Mouse (Mus musculus): Measurements from ENCODE around the gene Ier2. TPM values are rescaled to one million over a fixed set of nuclear protein-coding genes. Genes with fewer than 3 reads are reported as not detected.

The Ier2 gene
- polyA plus RNA-seq, 1 experiment from 2014 or later: 75.5 TPM

GRCm38 (mm10) chr8:84705960-84706359 lies 43.3 kb upstream of the Ier2 start:
- Histone ChIP-seq H3K4me3 (ENCODE audit: low read depth, low read length) (peak overlapping the region; percentile 13; the same call in 1 of the 2 replicates), H3K4me1 (replicated peaks; ENCODE audit: control insufficient read depth, insufficient read depth, low read length) (peaks cover 23% of the 10 kb centered on the region), H3K4me2 (ENCODE audit: low read length) (peak overlapping the region; percentile 26; the same call in 1 of the 2 replicates), H3K9ac (ENCODE audit: low read length) (no peak overlapping the region), H3K36me3 (ENCODE audit: control insufficient read depth, insufficient read depth, low read length) (no peaks in the 10 kb centered on the region), H3K9me3 (ENCODE audit: control insufficient read depth, low read length) (no peaks in the 10 kb centered on the region), H3K27ac (ENCODE audit: low read depth) (no peak overlapping the region), H3K27me3 (replicated peaks; ENCODE audit: control insufficient read depth, insufficient read depth, low read length) (peaks cover 81% of the 10 kb centered on the region)
- 3% methylated on average over 12 of the region's 12 CpGs for WGBS
- ATAC-seq (replicated peaks; ENCODE audit: low FRiP score, low TSS enrichment, low read depth) (no peak), DNase-seq (ENCODE audit: low spot score) (no peak)

- no peak for DNase-seq (ENCODE audit: low spot score)
- H3K4me1 ChIP-seq (replicated peaks; ENCODE audit: control insufficient read depth, insufficient read depth, low read length): peaks cover 23% of the 10 kb centered on the region
These were observed 42.5 kb upstream of the Ier2 start for GRCm38 (mm10) chr8:84704867-84705831.

GRCm38 (mm10) chr8:84704356-84704755 lies 41.7 kb upstream of the Ier2 start:
- DNase-seq (ENCODE audit: low spot score) (peak; percentile 87), ATAC-seq (replicated peaks; ENCODE audit: low FRiP score, low TSS enrichment, low read depth) (no peak)
- Histone ChIP-seq H3K9me3 (ENCODE audit: control insufficient read depth, low read length) (no peaks in the 10 kb centered on the region), H3K4me1 (replicated peaks; ENCODE audit: control insufficient read depth, insufficient read depth, low read length) (peaks cover 23% of the 10 kb centered on the region), H3K27ac (ENCODE audit: low read depth) (no peak overlapping the region), H3K27me3 (replicated peaks; ENCODE audit: control insufficient read depth, insufficient read depth, low read length) (peaks cover 80% of the 10 kb centered on the region), H3K4me2 (ENCODE audit: low read length) (peak overlapping the region; percentile 37), H3K4me3 (ENCODE audit: low read depth, low read length) (peak overlapping the region; percentile 16; the same call in 1 of the 2 replicates), H3K36me3 (ENCODE audit: control insufficient read depth, insufficient read depth, low read length) (peaks cover 2% of the 10 kb centered on the region), H3K9ac (ENCODE audit: low read length) (no peak overlapping the region)
- WGBS: 4% methylated on average over 16 of the region's 16 CpGs

More at GRCm38 (mm10) chr8:84704867-84705831, 42.5 kb upstream of the Ier2 start:
- Histone ChIP-seq H3K27ac (ENCODE audit: low read depth) (no peak overlapping the region), H3K9ac (ENCODE audit: low read length) (no peak overlapping the region), H3K4me2 (ENCODE audit: low read length) (peak overlapping the region; percentile 26), H3K27me3 (replicated peaks; ENCODE audit: control insufficient read depth, insufficient read depth, low read length) (peaks cover 80% of the 10 kb centered on the region), H3K4me3 (ENCODE audit: low read depth, low read length) (peak overlapping the region; percentile 13), H3K9me3 (ENCODE audit: control insufficient read depth, low read length) (no peaks in the 10 kb centered on the region), H3K36me3 (ENCODE audit: control insufficient read depth, insufficient read depth, low read length) (no peaks in the 10 kb centered on the region)
- 2% methylated on average over 61 of the region's 61 CpGs for WGBS
- no peak for ATAC-seq (replicated peaks; ENCODE audit: low FRiP score, low TSS enrichment, low read depth)

- H3K9ac ChIP-seq (ENCODE audit: low read length): no peak overlapping the region
These were observed 41.0 kb upstream of the Ier2 start for GRCm38 (mm10) chr8:84703466-84704249.

GRCm38 (mm10) chr8:84702963-84703465 lies 40.4 kb upstream of the Ier2 start:
- DNase-seq (ENCODE audit: low spot score) (no peak), ATAC-seq (replicated peaks; ENCODE audit: low FRiP score, low TSS enrichment, low read depth) (no peak)
- Histone ChIP-seq H3K9me3 (ENCODE audit: control insufficient read depth, low read length) (no peaks in the 10 kb centered on the region), H3K9ac (ENCODE audit: low read length) (no peak overlapping the region), H3K4me3 (ENCODE audit: low read depth, low read length) (no peak overlapping the region), H3K36me3 (ENCODE audit: control insufficient read depth, insufficient read depth, low read length) (peaks cover 14% of the 10 kb centered on the region), H3K4me2 (ENCODE audit: low read length) (peak overlapping the region; percentile 31; the same call in 1 of the 2 replicates), H3K4me1 (replicated peaks; ENCODE audit: control insufficient read depth, insufficient read depth, low read length) (peaks cover 18% of the 10 kb centered on the region), H3K27me3 (replicated peaks; ENCODE audit: control insufficient read depth, insufficient read depth, low read length) (peaks cover 69% of the 10 kb centered on the region), H3K27ac (ENCODE audit: low read depth) (no peak overlapping the region)
- WGBS: 85% methylated on average over 6 of the region's 6 CpGs

More at GRCm38 (mm10) chr8:84703466-84704249, 41.0 kb upstream of the Ier2 start:
- ATAC-seq (replicated peaks; ENCODE audit: low FRiP score, low TSS enrichment, low read depth) (no peak), DNase-seq (ENCODE audit: low spot score) (no peak)
- no peaks in the 10 kb centered on the region for H3K9me3 ChIP-seq (ENCODE audit: control insufficient read depth, low read length)
- H3K4me1 ChIP-seq (replicated peaks; ENCODE audit: control insufficient read depth, insufficient read depth, low read length): peaks cover 19% of the 10 kb centered on the region
- 10% methylated on average over 38 of the region's 38 CpGs for WGBS
- peak overlapping the region; percentile 16; the same call in 1 of the 2 replicates for H3K4me3 ChIP-seq (ENCODE audit: low read depth, low read length)
- H3K27ac ChIP-seq (ENCODE audit: low read depth): no peak overlapping the region
- H3K36me3 ChIP-seq (ENCODE audit: control insufficient read depth, insufficient read depth, low read length): peaks cover 9% of the 10 kb centered on the region
- H3K27me3 ChIP-seq (replicated peaks; ENCODE audit: control insufficient read depth, insufficient read depth, low read length): peaks cover 76% of the 10 kb centered on the region
- H3K4me2 ChIP-seq (ENCODE audit: low read length): peak overlapping the region; percentile 37

GRCm38 (mm10) chr8:84702561-84702960 lies 39.9 kb upstream of the Ier2 start:
- Histone ChIP-seq H3K9me3 (ENCODE audit: control insufficient read depth, low read length) (no peaks in the 10 kb centered on the region), H3K4me3 (ENCODE audit: low read depth, low read length) (peak overlapping the region; percentile 18), H3K27ac (ENCODE audit: low read depth) (no peak overlapping the region), H3K27me3 (replicated peaks; ENCODE audit: control insufficient read depth, insufficient read depth, low read length) (peaks cover 65% of the 10 kb centered on the region), H3K9ac (ENCODE audit: low read length) (no peak overlapping the region), H3K4me1 (replicated peaks; ENCODE audit: control insufficient read depth, insufficient read depth, low read length) (peaks cover 13% of the 10 kb centered on the region), H3K4me2 (ENCODE audit: low read length) (peak overlapping the region; percentile 31; the same call in 1 of the 2 replicates), H3K36me3 (ENCODE audit: control insufficient read depth, insufficient read depth, low read length) (peaks cover 19% of the 10 kb centered on the region)
- WGBS: 71% methylated on average over 9 of the region's 9 CpGs
- ATAC-seq (replicated peaks; ENCODE audit: low FRiP score, low TSS enrichment, low read depth) (no peak), DNase-seq (ENCODE audit: low spot score) (no peak)

- Histone ChIP-seq H3K4me2 (ENCODE audit: low read length) (peak within 1 kb of the TSS; percentile 31), H3K27me3 (replicated peaks; ENCODE audit: control insufficient read depth, insufficient read depth, low read length) (peaks cover 52% of the 10 kb centered on the region), H3K4me1 (replicated peaks; ENCODE audit: control insufficient read depth, insufficient read depth, low read length) (peaks cover 4% of the 10 kb centered on the region), H3K27ac (ENCODE audit: low read depth) (0 out of 2 replicates have a peak within 1 kb of the TSS, but pooled peaks have one; percentile 43), H3K36me3 (ENCODE audit: control insufficient read depth, insufficient read depth, low read length) (peaks cover 32% of the 10 kb centered on the region), H3K9ac (ENCODE audit: low read length) (0 out of 2 replicates have a peak within 1 kb of the TSS, but pooled peaks have one; percentile 7), H3K9me3 (ENCODE audit: control insufficient read depth, low read length) (no peaks in the 10 kb centered on the region), H3K4me3 (ENCODE audit: low read depth, low read length) (peak within 1 kb of the TSS; percentile 18)
- WGBS: 8% methylated on average over 34 of the region's 34 CpGs
- no peak for DNase-seq (ENCODE audit: low spot score)
- ATAC-seq (replicated peaks; ENCODE audit: low FRiP score, low TSS enrichment, low read depth): no peak; the same call in 1 of the 2 replicates
These were observed 38.6 kb upstream of the Ier2 start, which contains the start of gene Lyl1 for GRCm38 (mm10) chr8:84700941-84701911. TSS of gene Lyl1 (plus strand) at chr8:84701457.
